Mouse (Mus musculus): ENCODE data around the gene Gm21961.

Gene Gm21961

GRCm38 (mm10) chr15:65014804-65015203 is at the start of gene Gm21961:
TSS of gene Gm21961 (minus strand) at chr15:65014904.
- DNase-seq (ENCODE audit: low spot score): no peak

- DNase-seq (ENCODE audit: low spot score): no peak
These were observed 27.3 kb upstream of the Gm21961 start for GRCm38 (mm10) chr15:65041999-65042398.

DNA sequence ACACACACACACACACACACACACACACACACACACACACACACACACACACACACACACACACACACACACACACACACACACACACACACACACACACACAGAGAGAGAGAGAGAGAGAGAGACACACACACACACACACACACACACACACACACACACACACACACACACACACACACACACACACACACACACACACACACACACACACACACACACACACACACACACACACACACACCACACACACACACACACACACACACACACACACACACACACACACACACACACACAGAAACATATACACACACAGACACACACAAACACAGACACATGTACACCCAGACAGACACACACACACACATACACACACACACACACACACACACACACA is 24.5 kb upstream of the Gm21961 start:
- peak; percentile 91 for DNase-seq (ENCODE audit: low spot score)

- DNase-seq (ENCODE audit: low spot score): no peak
These were observed 3.3 kb upstream of the Gm21961 start for GRCm38 (mm10) chr15:65017971-65018370.

DNA sequence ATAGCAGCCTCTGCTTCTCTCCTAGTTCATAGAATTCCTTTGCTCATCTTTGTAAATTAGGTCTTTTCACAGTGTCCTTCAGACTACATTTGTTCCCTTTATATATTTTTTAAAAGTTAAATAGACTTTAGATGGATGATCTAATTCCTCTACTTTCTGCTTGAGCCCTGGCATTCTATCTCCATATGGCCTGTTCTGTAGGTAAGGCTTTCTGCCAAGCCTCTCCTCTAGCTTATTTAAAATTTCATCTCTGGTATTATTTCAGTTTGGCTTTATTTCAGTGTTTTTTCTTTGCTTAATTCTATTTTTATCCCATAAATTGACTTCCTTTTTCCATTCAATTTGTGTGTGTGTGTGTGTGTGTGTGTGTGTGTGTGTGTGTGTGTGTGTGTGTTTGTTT is 8.5 kb downstream of the Gm21961 start:
- no peak for DNase-seq (ENCODE audit: low spot score)

- DNase-seq (ENCODE audit: low spot score): no peak
These were observed 20.2 kb downstream of the Gm21961 start for GRCm38 (mm10) chr15:64994498-64994897.

GRCm38 (mm10) chr15:64979976-64980375 is 34.7 kb downstream of the Gm21961 start:
- DNase-seq (ENCODE audit: low spot score): no peak

DNA sequence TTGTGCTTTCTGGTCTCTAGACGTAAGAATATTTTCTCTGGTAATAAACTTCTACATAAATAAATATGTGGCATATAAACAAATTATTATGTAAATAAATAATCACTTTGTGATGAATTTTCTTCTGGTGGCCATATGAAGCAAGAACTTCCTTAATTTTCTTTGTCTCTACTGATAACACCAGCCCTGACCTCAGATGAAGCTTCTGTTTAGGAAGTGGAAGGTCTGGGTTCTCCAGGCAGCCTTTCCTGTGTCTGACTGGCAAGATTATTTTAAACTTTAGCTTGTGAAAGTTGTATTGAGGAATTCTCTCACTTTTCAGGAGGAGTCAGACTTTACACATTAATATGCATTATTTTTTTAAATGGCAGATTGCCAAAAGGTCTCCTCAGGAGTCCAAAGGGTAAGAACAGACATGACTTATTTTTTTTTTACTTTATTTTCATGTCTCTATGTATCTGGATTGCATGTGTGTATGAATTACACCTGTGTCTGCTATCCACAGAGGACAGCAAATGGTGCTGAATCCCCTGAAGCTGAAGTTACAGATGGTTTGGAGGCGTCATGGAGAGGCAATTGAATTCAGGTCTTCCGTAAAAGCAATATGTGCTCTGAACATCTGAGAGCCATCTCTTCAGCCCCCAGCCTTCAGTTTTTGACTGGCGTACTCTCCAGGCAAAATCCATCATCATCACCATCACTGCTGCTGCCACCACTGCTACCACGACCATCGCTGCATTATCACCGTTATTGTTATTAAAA is 38.5 kb downstream of the Gm21961 start:
- DNase-seq (ENCODE audit: low spot score): no peak

Data from testis, postnatal 10 days (tissue).